Mouse (Mus musculus) midbrain, embryonic 13.5 days (tissue): ENCODE measurements around the gene H2-Ke6. TPM values are rescaled to one million over a fixed set of nuclear protein-coding genes. Genes with fewer than 3 reads are reported as not detected.
"Not testable (repeated sequence)": the region's sequence is repeated elsewhere in the genome, so short reads cannot be mapped to it uniquely, and the experiment has no call there.

ENCODE experiments used
- ATAC-seq: fragments of 200-750 bp; cut with Nextera tagmentation; 2 replicates; pipeline ENCODE4 v1.8.0; 2017; ENCODE audit warnings: mild to moderate bottlenecking, moderate TSS enrichment, moderate library complexity
- H3K27ac ChIP-seq: fragments of 300-500 bp; sonication (generic); 2 replicates; pipeline ENCODE4 v1.5.1; 2015; ENCODE audit warnings: inconsistent platforms, mild to moderate bottlenecking, moderate library complexity
- H3K27me3 ChIP-seq: fragments of 300-500 bp; sonication (generic); 2 replicates; pipeline ENCODE4 v1.6.1; 2015; ENCODE audit warnings: mild to moderate bottlenecking, inconsistent platforms
- H3K36me3 ChIP-seq: fragments of 300-500 bp; sonication (generic); 2 replicates; pipeline ENCODE4 v1.6.1; 2015; ENCODE audit warnings: mild to moderate bottlenecking, inconsistent platforms
- H3K4me1 ChIP-seq: fragments of 300-500 bp; sonication (generic); replicated peaks from 2 replicates; pipeline ENCODE4 v1.6.1; 2015; ENCODE audit warnings: inconsistent platforms
- H3K4me2 ChIP-seq: fragments of 300-500 bp; sonication (generic); replicated peaks from 2 replicates; pipeline ENCODE4 v1.6.1; 2015; ENCODE audit warnings: moderate library complexity, mild to moderate bottlenecking, inconsistent platforms
- H3K4me3 ChIP-seq: fragments of 300-500 bp; sonication (generic); replicated peaks from 2 replicates; pipeline ENCODE4 v1.5.1; 2015; ENCODE audit warnings: mild to moderate bottlenecking, inconsistent platforms
- H3K9ac ChIP-seq: fragments of 300-500 bp; sonication (generic); replicated peaks from 2 replicates; pipeline ENCODE4 v1.6.1; 2015; ENCODE audit warnings: mild to moderate bottlenecking, inconsistent platforms
- H3K9me3 ChIP-seq: fragments of 300-500 bp; sonication (generic); 2 replicates; pipeline ENCODE4 v1.6.1; 2016; ENCODE audit warnings: mild to moderate bottlenecking, inconsistent platforms
- WGBS: fragments of 180-500 bp; shearing (Covaris S2); methylation state at CpG from one replicate; pipeline ENCODE4 v1.1.7; 2015; 5-methylcytosine and 5-hydroxymethylcytosine counted together
- microRNA counts: library from miRNA; unstranded; fragments of <30 nt; microRNA quantifications from one replicate; lab custom pipeline; 2016
- microRNA-seq: library from miRNA; unstranded; fragments of <30 nt; microRNA quantifications from one replicate; pipeline ENCODE4, GENCODE M21; 2016
- polyA plus RNA-seq: library from polyadenylated mRNA; unstranded; fragments of >200 nt; fragmentation: Nextera tagmentation; extraction: Ambion mirVana; gene quantifications from 2 replicates; pipeline ENCODE4 v1.2.1, GENCODE M21; 2015

H2-Ke6 gene
- polyA plus RNA-seq, 1 experiment from 2014 or later, result 91.7 TPM

DNA sequence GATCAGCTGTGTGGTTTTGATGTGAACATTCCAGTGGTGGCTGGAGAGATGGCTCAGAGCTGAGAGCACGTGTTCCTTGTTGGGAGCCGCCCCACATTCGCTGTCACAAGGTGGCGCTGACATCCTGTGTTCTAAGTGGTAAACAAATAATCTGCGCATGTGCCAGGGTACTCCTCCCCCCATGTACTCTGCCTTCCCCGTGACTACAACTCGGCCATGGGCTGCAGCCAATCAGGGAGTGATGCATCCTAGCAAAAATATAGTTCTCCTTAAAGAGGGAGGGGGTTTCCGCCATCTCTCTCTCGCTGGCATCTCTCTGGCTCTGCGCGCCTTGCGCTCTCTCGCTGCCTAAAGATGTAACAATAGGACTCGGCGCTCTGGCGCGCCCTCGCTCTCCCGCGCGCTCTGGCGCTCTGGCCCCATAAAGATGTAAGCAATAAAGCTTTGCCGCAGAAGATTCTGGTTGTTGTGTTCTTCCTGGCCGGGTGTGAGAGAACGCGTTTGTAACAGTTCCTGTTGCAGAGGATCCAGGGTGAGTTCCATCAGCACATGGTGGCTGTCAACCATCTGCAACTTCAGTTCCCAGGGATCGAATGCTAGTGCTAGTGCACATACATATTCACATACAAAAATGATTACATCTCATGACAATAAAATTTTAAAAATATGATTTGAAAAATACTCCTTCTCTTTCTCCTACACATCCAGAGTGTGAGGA, 46.5 kb downstream of the H2-Ke6 start:
- Histone ChIP-seq H3K4me2 (peak overlapping the region; percentile 59), H3K9ac (peak overlapping the region; percentile 63), H3K4me3 (peak overlapping the region; percentile 49), H3K27me3 (peaks cover 42% of the 10 kb centered on the region), H3K27ac (peak overlapping the region; percentile 90), H3K4me1 (peaks cover 24% of the 10 kb centered on the region)
- under 1% methylated on average over 27 of the region's 27 CpGs for WGBS
- H3K36me3 ChIP-seq, H3K9me3 ChIP-seq: not testable (repeated sequence)
- peak; percentile 97 for ATAC-seq

DNA sequence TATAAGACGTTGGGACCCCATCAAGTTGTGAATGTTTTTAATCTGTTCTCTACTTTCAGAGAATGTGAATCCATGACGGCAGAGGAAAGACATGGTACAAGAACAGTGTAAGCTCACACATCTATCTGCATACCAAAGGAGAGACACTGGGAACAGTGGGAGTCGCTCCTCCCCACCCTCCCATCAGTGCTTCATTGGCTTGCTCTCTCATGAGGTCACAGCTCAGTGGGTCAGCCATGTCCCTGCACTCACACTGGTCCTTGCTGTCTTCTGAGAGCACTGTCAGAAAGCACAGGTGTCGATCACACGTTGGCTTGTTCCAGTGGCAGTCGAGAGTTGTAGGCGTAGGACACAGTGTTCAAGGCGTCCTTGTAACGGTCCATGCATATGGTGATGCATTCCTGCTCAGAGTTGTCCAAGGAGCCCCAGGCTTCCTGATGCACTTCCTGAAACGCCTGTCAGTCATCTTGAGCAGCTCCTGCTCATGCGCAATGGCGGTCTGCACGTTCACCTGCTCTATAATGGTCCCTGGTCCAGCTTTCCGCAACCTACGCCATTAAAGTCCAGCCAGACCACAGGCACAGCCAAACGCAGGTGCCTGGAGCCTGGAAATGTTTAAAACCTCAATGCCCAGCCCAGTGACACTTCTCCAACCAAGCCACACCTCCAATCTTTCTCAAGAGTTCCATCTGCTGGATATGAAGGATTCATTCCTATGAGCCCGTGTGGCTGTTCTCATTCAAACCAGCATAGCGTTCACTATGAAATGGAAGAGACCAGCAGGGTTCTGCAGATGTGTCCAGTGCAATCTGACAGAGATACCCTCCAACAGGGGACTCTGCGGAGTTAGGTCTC, 47.5 kb downstream of the H2-Ke6 start:
- ATAC-seq, result peak; percentile 9; the same call in 1 of the 2 replicates
- Histone ChIP-seq H3K4me3 (peak overlapping the region; percentile 49; the same call in 1 of the 2 replicates), H3K36me3 (no peaks in the 10 kb centered on the region), H3K4me1 (peaks cover 24% of the 10 kb centered on the region), H3K4me2 (peak overlapping the region; percentile 59), H3K9ac (no peak overlapping the region; the same call in 1 of the 2 replicates), H3K9me3 (no peaks in the 10 kb centered on the region), H3K27ac (no peak overlapping the region), H3K27me3 (peaks cover 50% of the 10 kb centered on the region)
- 79% methylated on average over 19 of the region's 19 CpGs for WGBS

DNA sequence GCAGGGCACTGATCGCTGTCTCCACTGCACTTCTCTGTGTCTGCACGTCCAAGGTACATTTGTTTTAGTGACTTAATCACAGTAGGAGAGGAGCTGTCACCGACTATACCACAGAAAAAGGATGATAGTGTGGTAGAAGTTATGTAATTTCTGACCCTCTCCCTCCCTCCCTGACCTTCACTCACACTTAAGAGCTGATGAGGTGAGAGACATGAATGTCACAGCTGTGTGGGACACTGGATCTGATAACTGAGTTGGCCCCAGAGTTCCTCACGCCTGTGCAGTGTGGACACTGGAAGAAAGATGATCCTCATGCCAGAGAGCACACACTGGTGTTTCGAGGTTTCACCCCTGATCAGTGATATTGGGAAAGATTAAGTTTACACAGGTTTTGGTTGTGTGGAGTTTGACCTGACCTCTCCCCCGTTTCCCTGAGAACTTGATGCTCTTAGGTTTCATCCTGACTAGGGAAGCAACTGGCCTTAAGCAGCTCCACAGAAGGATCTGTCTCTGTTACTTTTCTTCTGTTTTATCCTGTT, 48.3 kb downstream of the H2-Ke6 start:
- H3K4me3 ChIP-seq, result no peak overlapping the region
- no peak overlapping the region for H3K9ac ChIP-seq
- H3K4me2 ChIP-seq, result no peak overlapping the region
- H3K27ac ChIP-seq, result no peak overlapping the region
- H3K27me3 ChIP-seq, result peaks cover 51% of the 10 kb centered on the region
- no peak for ATAC-seq
- no peaks in the 10 kb centered on the region for H3K36me3 ChIP-seq
- WGBS, result 77% methylated on average over 6 of the region's 6 CpGs
- H3K4me1 ChIP-seq, result peaks cover 24% of the 10 kb centered on the region
- no peaks in the 10 kb centered on the region for H3K9me3 ChIP-seq

DNA sequence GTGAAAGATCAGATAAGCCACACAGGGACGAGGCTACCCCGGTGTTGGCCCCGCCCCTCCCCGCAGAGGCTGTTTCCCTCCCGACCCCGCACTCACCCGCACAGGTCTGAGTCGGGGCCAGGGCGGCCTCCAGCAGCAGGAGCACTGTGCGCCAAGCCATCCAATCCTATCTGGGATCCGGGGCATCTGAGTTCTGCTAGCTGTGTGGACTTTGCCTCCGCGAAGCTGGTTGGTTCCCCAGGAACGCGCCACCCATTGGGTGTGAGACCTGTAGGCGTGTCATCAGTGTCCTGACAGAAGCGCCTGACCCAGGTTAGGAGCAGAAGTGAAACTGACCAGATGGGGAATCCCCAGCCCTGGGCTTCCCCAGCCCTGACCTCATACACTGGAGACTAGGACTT, 49.2 kb downstream of the H2-Ke6 start:
- H3K4me1 ChIP-seq, result peaks cover 24% of the 10 kb centered on the region
- H3K9ac ChIP-seq, result peak overlapping the region; percentile 7; the same call in 1 of the 2 replicates
- no peak overlapping the region for H3K27ac ChIP-seq
- H3K27me3 ChIP-seq, result peaks cover 55% of the 10 kb centered on the region
- H3K36me3 ChIP-seq, result no peaks in the 10 kb centered on the region
- H3K4me3 ChIP-seq, result peak overlapping the region; percentile 34
- WGBS, result under 1% methylated on average over 17 of the region's 17 CpGs
- H3K9me3 ChIP-seq, result no peaks in the 10 kb centered on the region
- H3K4me2 ChIP-seq, result peak overlapping the region; percentile 51
- ATAC-seq, result no peak

DNA sequence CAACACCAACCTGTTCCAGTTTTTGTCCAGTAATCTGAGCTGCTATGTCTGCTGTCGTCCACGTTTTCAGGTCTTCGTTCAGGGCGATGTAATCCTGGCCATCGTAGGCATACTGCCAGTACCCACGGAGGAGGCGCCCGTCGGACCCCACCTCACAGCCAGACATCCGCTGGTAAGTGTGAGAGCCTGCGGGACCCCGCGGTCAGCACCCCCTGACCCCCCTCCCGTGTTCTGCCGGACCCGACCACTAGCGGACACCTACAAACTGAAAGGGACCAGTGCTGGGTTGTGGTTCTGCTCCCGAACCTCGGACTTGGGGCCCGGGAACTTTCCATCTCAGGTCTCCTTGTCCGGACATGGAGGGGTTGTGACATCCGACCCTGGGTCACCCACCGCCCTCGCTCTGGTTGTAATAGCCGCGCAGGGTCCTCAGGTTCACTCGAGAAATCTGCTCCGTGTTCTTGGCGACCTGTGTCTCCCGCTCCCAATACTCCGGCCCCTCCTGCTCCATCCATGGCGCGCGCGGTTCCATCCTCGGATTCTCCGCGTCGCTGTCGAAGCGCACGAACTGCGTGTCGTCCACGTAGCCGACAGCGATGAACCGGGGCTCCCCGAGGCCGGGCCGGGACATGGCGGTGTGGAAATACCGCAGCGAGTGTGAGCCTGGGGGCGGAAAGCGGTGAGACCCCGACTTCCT, 49.9 kb downstream of the H2-Ke6 start:
- H3K4me1 ChIP-seq, result peaks cover 24% of the 10 kb centered on the region
- peak overlapping the region; percentile 51 for H3K4me2 ChIP-seq
- no peak overlapping the region for H3K27ac ChIP-seq
- H3K4me3 ChIP-seq, result peak overlapping the region; percentile 34
- H3K27me3 ChIP-seq, result peaks cover 55% of the 10 kb centered on the region
- no peak for ATAC-seq
- WGBS, result 2% methylated on average over 54 of the region's 57 CpGs
- no peaks in the 10 kb centered on the region for H3K36me3 ChIP-seq
- H3K9me3 ChIP-seq, result no peaks in the 10 kb centered on the region
- peak overlapping the region; percentile 7; the same call in 1 of the 2 replicates for H3K9ac ChIP-seq

MicroRNAs within 50 kb of the gene (microRNA counts, 519-probe panel; counts per million panel counts)
- microRNA mmu-miR-219 (lab: Ali Mortazavi, UCI), result 4,661 counts per million, percentile 84 among the panel's probes with 10 or more counts

Small RNA genes lying within 50 kb of the gene (microRNA-seq; reads per million reads assigned to microRNA genes)
- gene Mir219a-1 (not detected), gene Mir219c (not detected)

Other genes with a start within 250 kb of the H2-Ke6 start
- gene Angptl4, start 246.2 kb downstream of the H2-Ke6 start, polyA plus RNA-seq, result 14.3 and 17.1 TPM in 2 replicates
- 28.6 and 36.2 TPM in 2 replicates for gene Kank3, start 217.5 kb downstream of the H2-Ke6 start, polyA plus RNA-seq
- gene Rps28, start 203.5 kb downstream of the H2-Ke6 start, polyA plus RNA-seq, result 704 and 707 TPM in 2 replicates
- gene Ndufa7, start 203.5 kb downstream of the H2-Ke6 start, polyA plus RNA-seq, result 482 and 516 TPM in 2 replicates
- gene Cd320, start 185.0 kb downstream of the H2-Ke6 start, polyA plus RNA-seq, result 64.0 and 66.9 TPM in 2 replicates
- not detected in 2 replicates for gene Gm7029, start 154.2 kb downstream of the H2-Ke6 start, polyA plus RNA-seq
- gene Kifc1, start 137.4 kb downstream of the H2-Ke6 start, polyA plus RNA-seq, result 2.9 and 3.0 TPM in 2 replicates
- 0.40 and 0.52 TPM in 2 replicates for gene Platr17, start 122.9 kb downstream of the H2-Ke6 start, polyA plus RNA-seq
- gene Daxx, start 118.6 kb downstream of the H2-Ke6 start, polyA plus RNA-seq, result 56.5 and 57.2 TPM in 2 replicates
- 18.1 and 19.6 TPM in 2 replicates for gene Tapbp, start 112.2 kb downstream of the H2-Ke6 start, polyA plus RNA-seq
- gene Zbtb22, start 112.2 kb downstream of the H2-Ke6 start, polyA plus RNA-seq, result 20.3 TPM in 2 replicates
- 49.8 and 56.9 TPM in 2 replicates for gene Rgl2, start 98.5 kb downstream of the H2-Ke6 start, polyA plus RNA-seq
- 193 and 195 TPM in 2 replicates for gene Pfdn6, start 87.7 kb downstream of the H2-Ke6 start, polyA plus RNA-seq
- 24.4 and 25.7 TPM in 2 replicates for gene Wdr46, start 87.4 kb downstream of the H2-Ke6 start, polyA plus RNA-seq
- gene B3galt4, start 76.6 kb downstream of the H2-Ke6 start, polyA plus RNA-seq, result 12.4 and 13.6 TPM in 2 replicates
- 66.4 and 69.8 TPM in 2 replicates for gene Vps52, start 72.2 kb downstream of the H2-Ke6 start, polyA plus RNA-seq
- gene Rps18, start 72.1 kb downstream of the H2-Ke6 start, polyA plus RNA-seq, result 918 and 949 TPM in 2 replicates
- gene H2-K1, start 27.7 kb downstream of the H2-Ke6 start, polyA plus RNA-seq, result 13.5 and 16.0 TPM in 2 replicates
- 20.1 and 24.3 TPM in 2 replicates for gene Ring1, start 3.4 kb downstream of the H2-Ke6 start, polyA plus RNA-seq
- 176 and 180 TPM in 2 replicates for gene Slc39a7, start 3.6 kb upstream of the H2-Ke6 start, polyA plus RNA-seq
- 57.9 and 62.7 TPM in 2 replicates for gene Rxrb, start 3.8 kb upstream of the H2-Ke6 start, polyA plus RNA-seq
- 2.1 and 2.5 TPM in 2 replicates for gene Col11a2, start 11.4 kb upstream of the H2-Ke6 start, polyA plus RNA-seq
- not detected in 2 replicates for gene H2-Oa, start 64.3 kb upstream of the H2-Ke6 start, polyA plus RNA-seq
- 13.1 and 15.3 TPM in 2 replicates for gene H2-DMa, start 91.5 kb upstream of the H2-Ke6 start, polyA plus RNA-seq
- gene Brd2, start 94.6 kb upstream of the H2-Ke6 start, polyA plus RNA-seq, result 128 and 147 TPM in 2 replicates
- gene H2-DMb2, start 115.2 kb upstream of the H2-Ke6 start, polyA plus RNA-seq, result 0.14 and 0.32 TPM in 2 replicates
- gene H2-DMb1, start 125.0 kb upstream of the H2-Ke6 start, polyA plus RNA-seq, result 0.43 TPM in 1 of 2 replicates, not detected in the other
- 0.46 and 0.57 TPM in 2 replicates for gene Tap1, start 159.5 kb upstream of the H2-Ke6 start, polyA plus RNA-seq
- 0.73 and 1.5 TPM in 2 replicates for gene Psmb9, start 159.7 kb upstream of the H2-Ke6 start, polyA plus RNA-seq
- gene Psmb8, start 169.7 kb upstream of the H2-Ke6 start, polyA plus RNA-seq, result 1.5 and 2.4 TPM in 2 replicates
- gene Tap2, start 175.5 kb upstream of the H2-Ke6 start, polyA plus RNA-seq, result 0.50 and 0.55 TPM in 2 replicates
- not detected in 2 replicates for gene H2-Ob, start 210.8 kb upstream of the H2-Ke6 start, polyA plus RNA-seq
- gene H2-Ab1, start 229.6 kb upstream of the H2-Ke6 start, polyA plus RNA-seq, result 1.7 and 2.1 TPM in 2 replicates